10 mouse cellular contexts compared by ENCODE assay signal in the genomic region with DNA sequence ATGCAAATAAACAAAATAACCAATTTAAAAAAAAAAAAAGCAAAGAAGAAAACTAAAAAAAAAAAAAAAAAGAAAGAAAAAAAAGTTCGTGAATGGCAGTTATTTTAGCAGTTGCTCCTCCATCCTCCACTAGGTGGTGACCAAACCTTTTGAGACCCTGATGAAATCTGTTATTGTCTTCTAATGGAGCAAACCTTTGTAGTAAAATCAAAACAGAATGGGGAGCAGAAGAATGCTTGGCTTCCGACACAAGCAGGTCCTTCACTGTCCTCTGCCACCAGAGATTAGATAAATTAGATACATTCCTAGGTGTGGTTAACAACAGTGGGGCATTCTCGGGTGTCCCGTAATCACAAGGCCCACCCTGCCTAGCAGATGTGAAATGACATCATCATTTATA. TPM values are rescaled to one million over a fixed set of nuclear protein-coding genes. Genes with fewer than 3 reads are reported as not detected.
DNase-seq lines count a peak whose midpoint lies in the region; ATAC-seq and TF ChIP-seq lines count a peak whose summit lies in the region.
"Had no signal": no experiment of that assay in that cellular context is flagged by ENCODE, and none has a peak within 500 bp of the region (broad histone marks: within the 10 kb centered on the region; RNA-seq: fewer than 3 reads in every experiment).

No protein-coding gene starts in this region.

- H3K79me2 ChIP-seq in liver, adult 2 months (ENCODE audit: control insufficient read depth, insufficient read depth, low read length): no peaks in the 10 kb centered on the region

- H3K4me2 ChIP-seq in forebrain, postnatal 0 days (ENCODE audit: low read depth): no peak overlapping the region
- H3K4me2 ChIP-seq in forebrain, embryonic 13.5 days: no peak overlapping the region
- H3K4me2 ChIP-seq in liver, embryonic 12.5 days: no peak overlapping the region
- H3K4me2 ChIP-seq in midbrain, embryonic 15.5 days: no peak overlapping the region
- H3K4me2 ChIP-seq: liver, embryonic 13.5 days had no signal

- no peak overlapping the region for H3K4me3 ChIP-seq in forebrain, postnatal 0 days (ENCODE audit: low read depth, low read length)
- no peak overlapping the region for H3K4me3 ChIP-seq in forebrain, embryonic 13.5 days
- H3K4me3 ChIP-seq in liver, adult 2 months (ENCODE audit: insufficient read depth, low read depth, low read length): no peak overlapping the region
- H3K4me3 ChIP-seq in liver, embryonic 12.5 days: no peak overlapping the region
- no peak overlapping the region for H3K4me3 ChIP-seq in midbrain, embryonic 15.5 days
- H3K4me3 ChIP-seq: liver, embryonic 13.5 days had no signal

- no peaks in the 10 kb centered on the region for H3K9me3 ChIP-seq in forebrain, postnatal 0 days (ENCODE audit: low read length)
- no peaks in the 10 kb centered on the region for H3K9me3 ChIP-seq in forebrain, embryonic 13.5 days (replicated peaks)
- no peaks in the 10 kb centered on the region for H3K9me3 ChIP-seq in liver, embryonic 12.5 days (replicated peaks)
- H3K9me3 ChIP-seq in midbrain, embryonic 15.5 days: no peaks in the 10 kb centered on the region
- H3K9me3 ChIP-seq: liver, embryonic 13.5 days had no signal

- peak; percentile 77 for TF ChIP-seq CTCF in forebrain, postnatal 0 days (IDR thresholded peaks at IDR 0.05; ENCODE audit: low read depth)
- TF ChIP-seq CTCF in liver, adult 2 months (IDR thresholded peaks at IDR 0.05; ENCODE audit: low read depth, low read length): peak; percentile 27; the same call in 1 of the 2 replicates

- DNase-seq in forebrain, postnatal 0 days: peak; percentile 77
- no peak for DNase-seq in liver, adult 2 months (ENCODE audit: extremely low read depth, low read depth, low spot score)
- no peak for DNase-seq in ovary, postnatal 36 days (ENCODE audit: low spot score)
- no peak for DNase-seq in yolk sac, embryonic 10.5 days (ENCODE audit: low spot score)
- DNase-seq: liver, embryonic 13.5 days had no signal

- ATAC-seq in forebrain, postnatal 0 days: peak; percentile 69; the same call in 1 of the 2 replicates
- ATAC-seq in forebrain, embryonic 13.5 days: no peak
- ATAC-seq in liver, embryonic 12.5 days: no peak
- ATAC-seq in hematopoietic stem cell, adult 5-6 weeks (replicated peaks in 1 of 2; ENCODE audit: insufficient read depth in 1 of 2, low FRiP score in 2 of 2, low TSS enrichment in 1 of 2, low read depth in 1 of 2, poor library complexity in 2 of 2, severe bottlenecking in 2 of 2): peak; percentile 67 to 71; a peak in 3 of 4 replicates
- ATAC-seq in midbrain, embryonic 15.5 days (replicated peaks): peak; percentile 40; the same call in 1 of the 2 replicates

- H3K27ac ChIP-seq in forebrain, postnatal 0 days (ENCODE audit: low read depth, low read length): no peak overlapping the region
- H3K27ac ChIP-seq in forebrain, embryonic 13.5 days: no peak overlapping the region
- H3K27ac ChIP-seq in liver, adult 2 months (replicated peaks; ENCODE audit: insufficient read depth, low read depth, low read length): no peak overlapping the region
- H3K27ac ChIP-seq in liver, embryonic 12.5 days: no peak overlapping the region
- no peak overlapping the region for H3K27ac ChIP-seq in midbrain, embryonic 15.5 days
- H3K27ac ChIP-seq: liver, embryonic 13.5 days had no signal

- no peaks in the 10 kb centered on the region for H3K4me1 ChIP-seq in forebrain, postnatal 0 days (ENCODE audit: insufficient read depth)
- no peaks in the 10 kb centered on the region for H3K4me1 ChIP-seq in forebrain, embryonic 13.5 days
- H3K4me1 ChIP-seq in liver, adult 2 months (ENCODE audit: control insufficient read depth, insufficient read depth, low read length): no peaks in the 10 kb centered on the region
- peaks cover under 1% of the 10 kb centered on the region; the same call in 1 of the 2 replicates for H3K4me1 ChIP-seq in liver, embryonic 12.5 days
- H3K4me1 ChIP-seq in midbrain, embryonic 15.5 days: no peaks in the 10 kb centered on the region; the same call in 1 of the 2 replicates
- H3K4me1 ChIP-seq: liver, embryonic 13.5 days had no signal

- H3K27me3 ChIP-seq in forebrain, postnatal 0 days (ENCODE audit: insufficient read depth, low read length): no peaks in the 10 kb centered on the region
- H3K27me3 ChIP-seq in forebrain, embryonic 13.5 days: no peaks in the 10 kb centered on the region
- no peaks in the 10 kb centered on the region for H3K27me3 ChIP-seq in liver, adult 2 months (ENCODE audit: control insufficient read depth, insufficient read depth, low read length)
- H3K27me3 ChIP-seq in liver, embryonic 12.5 days (replicated peaks): no peaks in the 10 kb centered on the region
- no peaks in the 10 kb centered on the region for H3K27me3 ChIP-seq in midbrain, embryonic 15.5 days (replicated peaks)
- H3K27me3 ChIP-seq: liver, embryonic 13.5 days had no signal

- no peak for TF ChIP-seq POLR2A in liver, adult 2 months (IDR thresholded peaks at IDR 0.05; ENCODE audit: extremely low read depth, insufficient read depth, low read length)

- no peak overlapping the region for H3K9ac ChIP-seq in forebrain, postnatal 0 days
- no peak overlapping the region for H3K9ac ChIP-seq in forebrain, embryonic 13.5 days
- H3K9ac ChIP-seq in liver, adult 2 months (ENCODE audit: low read depth, low read length): no peak overlapping the region
- H3K9ac ChIP-seq in liver, embryonic 12.5 days: no peak overlapping the region
- no peak overlapping the region for H3K9ac ChIP-seq in midbrain, embryonic 15.5 days
- H3K9ac ChIP-seq: liver, embryonic 13.5 days had no signal

- no peaks in the 10 kb centered on the region for H3K36me3 ChIP-seq in forebrain, postnatal 0 days (ENCODE audit: insufficient read depth)
- no peaks in the 10 kb centered on the region for H3K36me3 ChIP-seq in forebrain, embryonic 13.5 days (ENCODE audit: poor library complexity, severe bottlenecking)
- no peaks in the 10 kb centered on the region for H3K36me3 ChIP-seq in liver, adult 2 months (ENCODE audit: control insufficient read depth, insufficient read depth, low read length)
- H3K36me3 ChIP-seq in liver, embryonic 12.5 days: no peaks in the 10 kb centered on the region
- H3K36me3 ChIP-seq in midbrain, embryonic 15.5 days (replicated peaks): no peaks in the 10 kb centered on the region
- H3K36me3 ChIP-seq: liver, embryonic 13.5 days had no signal

- 42% methylated on average over 4 of the region's 4 CpGs for WGBS in forebrain, postnatal 0 days
- 46% methylated on average over 4 of the region's 4 CpGs for WGBS in forebrain, embryonic 13.5 days
- 49% methylated on average over 4 of the region's 4 CpGs for WGBS in liver, adult 2 months
- 33% methylated on average over 4 of the region's 4 CpGs for WGBS in liver, embryonic 12.5 days (ENCODE audit: insufficient replicate concordance)
- 45% methylated on average over 4 of the region's 4 CpGs for WGBS in midbrain, embryonic 15.5 days

RNA-seq across cellular contexts. Expression of a gene that starts 4.1 kb away (rescaled TPM):
- 0.10 and 0.15 TPM in 2 replicates for total RNA-seq in forebrain, postnatal 0 days (2014; rRNA removed)
- 0.30 and 0.44 TPM in 2 replicates for polyA plus RNA-seq in forebrain, postnatal 0 days (2015; fragmentation: Nextera tagmentation; extraction: Ambion mirVana)
- polyA plus RNA-seq in forebrain, embryonic 13.5 days (2015; fragmentation: Nextera tagmentation; extraction: Ambion mirVana): 0.06 TPM in 1 of 2 replicates, not detected in the other
- not detected in 2 replicates for total RNA-seq in liver, adult 2 months (2014; rRNA removed)
- polyA plus RNA-seq in liver, adult 2 months (2012; rRNA removed): 0.06 TPM in 1 of 2 replicates, not detected in the other
- polyA plus RNA-seq in liver, embryonic 12.5 days (2016; fragmentation: Nextera tagmentation; extraction: Ambion mirVana): 0.14 and 0.26 TPM in 2 replicates
- not detected in 2 replicates for total RNA-seq in hematopoietic stem cell, adult 5-6 weeks (2017)
- polyA plus RNA-seq in midbrain, embryonic 15.5 days (2015; fragmentation: Nextera tagmentation; extraction: Ambion mirVana): 0.27 and 0.28 TPM in 2 replicates

RNA-seq across cellular contexts. Expression of a gene that starts 11.9 kb away (rescaled TPM):
- total RNA-seq in forebrain, postnatal 0 days (2014; rRNA removed): 13.8 and 22.2 TPM in 2 replicates
- polyA plus RNA-seq in forebrain, postnatal 0 days (2015; fragmentation: Nextera tagmentation; extraction: Ambion mirVana): 10.9 and 15.0 TPM in 2 replicates
- 1.9 and 3.1 TPM in 2 replicates for polyA plus RNA-seq in forebrain, embryonic 13.5 days (2015; fragmentation: Nextera tagmentation; extraction: Ambion mirVana)
- 0.18 and 0.47 TPM in 2 replicates for total RNA-seq in liver, adult 2 months (2014; rRNA removed)
- 0.15 and 0.16 TPM in 2 replicates for polyA plus RNA-seq in liver, adult 2 months (2012; rRNA removed)
- 1.2 and 2.0 TPM in 2 replicates for polyA plus RNA-seq in liver, embryonic 12.5 days (2016; fragmentation: Nextera tagmentation; extraction: Ambion mirVana)
- total RNA-seq in hematopoietic stem cell, adult 5-6 weeks (2017): 5.7 and 7.8 TPM in 2 replicates
- polyA plus RNA-seq in midbrain, embryonic 15.5 days (2015; fragmentation: Nextera tagmentation; extraction: Ambion mirVana): 14.2 and 17.2 TPM in 2 replicates

RNA-seq across cellular contexts. Expression of a gene that starts 12.0 kb away (rescaled TPM):
- 7.7 and 8.8 TPM in 2 replicates for total RNA-seq in forebrain, postnatal 0 days (2014; rRNA removed)
- polyA plus RNA-seq in forebrain, postnatal 0 days (2015; fragmentation: Nextera tagmentation; extraction: Ambion mirVana): 2.3 and 3.8 TPM in 2 replicates
- 0.68 and 0.74 TPM in 2 replicates for polyA plus RNA-seq in forebrain, embryonic 13.5 days (2015; fragmentation: Nextera tagmentation; extraction: Ambion mirVana)
- 0.18 and 0.20 TPM in 2 replicates for total RNA-seq in liver, adult 2 months (2014; rRNA removed)
- polyA plus RNA-seq in liver, adult 2 months (2012; rRNA removed): 0.16 and 0.21 TPM in 2 replicates
- 1.8 and 1.9 TPM in 2 replicates for polyA plus RNA-seq in liver, embryonic 12.5 days (2016; fragmentation: Nextera tagmentation; extraction: Ambion mirVana)
- total RNA-seq in hematopoietic stem cell, adult 5-6 weeks (2017): 3.5 and 7.1 TPM in 2 replicates
- polyA plus RNA-seq in midbrain, embryonic 15.5 days (2015; fragmentation: Nextera tagmentation; extraction: Ambion mirVana): 2.9 and 3.4 TPM in 2 replicates

RNA-seq across cellular contexts. Expression of a gene that starts 18.7 kb away (rescaled TPM):
- total RNA-seq in forebrain, postnatal 0 days (2014; rRNA removed): 0.46 and 1.1 TPM in 2 replicates
- polyA plus RNA-seq in forebrain, postnatal 0 days (2015; fragmentation: Nextera tagmentation; extraction: Ambion mirVana): 0.09 and 0.15 TPM in 2 replicates
- 0.22 and 0.38 TPM in 2 replicates for polyA plus RNA-seq in forebrain, embryonic 13.5 days (2015; fragmentation: Nextera tagmentation; extraction: Ambion mirVana)
- total RNA-seq in liver, adult 2 months (2014; rRNA removed): not detected in 2 replicates
- not detected in 2 replicates for polyA plus RNA-seq in liver, adult 2 months (2012; rRNA removed)
- 0.02 TPM in 1 of 2 replicates, not detected in the other for polyA plus RNA-seq in liver, embryonic 12.5 days (2016; fragmentation: Nextera tagmentation; extraction: Ambion mirVana)
- total RNA-seq in hematopoietic stem cell, adult 5-6 weeks (2017): 0.31 and 0.74 TPM in 2 replicates
- polyA plus RNA-seq in midbrain, embryonic 15.5 days (2015; fragmentation: Nextera tagmentation; extraction: Ambion mirVana): 0.36 and 0.57 TPM in 2 replicates
- polyA plus RNA-seq: liver, embryonic 13.5 days; small intestine, adult 2 months had no signal

Comparison
In these comparisons a context has a peak if more than half of its experiments do, and no peak if none do; other contexts are left out.
1. ATAC-seq: peak in forebrain, postnatal 0 days (single experiment), hematopoietic stem cell, adult 5-6 weeks (2 of 2) and midbrain, embryonic 15.5 days (single experiment); none in forebrain, embryonic 13.5 days (single experiment) and liver, embryonic 12.5 days (single experiment).